ENCODE assay signal across 17 mouse cellular contexts in the genomic region with DNA sequence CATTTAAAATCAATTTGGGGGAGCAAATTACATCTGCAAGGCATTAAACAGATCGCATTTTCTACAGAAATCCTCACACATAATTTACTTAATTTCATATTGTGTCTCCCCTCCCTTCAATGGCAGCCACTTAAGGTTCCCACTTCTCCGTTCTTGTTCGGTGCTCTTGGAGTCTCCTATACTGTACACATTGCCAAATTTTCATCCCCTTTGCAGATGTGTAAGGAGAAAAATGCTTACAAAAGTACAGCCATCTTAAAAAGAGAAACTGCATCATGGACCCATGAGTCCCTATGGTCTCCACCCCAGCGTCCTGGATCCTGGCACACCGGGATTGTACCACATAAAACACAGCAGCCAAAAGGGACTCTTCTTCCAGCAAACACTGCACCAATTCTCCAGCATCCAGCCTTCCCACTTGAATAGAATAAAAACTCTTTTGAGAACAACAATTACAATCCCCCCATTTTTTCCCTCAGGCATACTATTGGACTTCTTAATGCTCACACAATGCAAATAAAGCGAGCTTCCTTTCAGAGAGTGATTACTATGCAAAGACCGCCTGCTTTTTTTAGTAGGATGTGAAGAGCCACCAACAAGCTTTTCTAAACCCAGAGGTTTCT. TPM values are rescaled to one million over a fixed set of nuclear protein-coding genes. Genes with fewer than 3 reads are reported as not detected.
DNase-seq lines count a peak whose midpoint lies in the region; ATAC-seq and TF ChIP-seq lines count a peak whose summit lies in the region.
"Had no signal": no experiment of that assay in that cellular context is flagged by ENCODE, and none has a peak within 500 bp of the region (broad histone marks: within the 10 kb centered on the region; RNA-seq: fewer than 3 reads in every experiment).

No protein-coding gene starts in this region.

- H3K27me3 ChIP-seq in embryonic facial prominence, embryonic 14.5 days (replicated peaks; ENCODE audit: control insufficient read depth, insufficient read depth, low read length) = no peaks in the 10 kb centered on the region
- H3K27me3 ChIP-seq in embryonic facial prominence, embryonic 10.5 days (replicated peaks; ENCODE audit: low read depth, poor library complexity, severe bottlenecking) = no peaks in the 10 kb centered on the region
- H3K27me3 ChIP-seq in lung, embryonic 14.5 days (ENCODE audit: insufficient read depth, low read length) = no peaks in the 10 kb centered on the region
- H3K27me3 ChIP-seq in midbrain, embryonic 12.5 days = no peaks in the 10 kb centered on the region
- no peaks in the 10 kb centered on the region for H3K27me3 ChIP-seq in limb, embryonic 10.5 days (ENCODE audit: low read depth, poor library complexity, severe bottlenecking)
- no peaks in the 10 kb centered on the region for H3K27me3 ChIP-seq in thymus, adult 2 months (ENCODE audit: control insufficient read depth, insufficient read depth, low read length)
- H3K27me3 ChIP-seq: embryonic facial prominence, embryonic 13.5 days; intestine, embryonic 15.5 days had no signal

- WGBS in embryonic facial prominence, embryonic 14.5 days = 56% methylated on average over 7 of the region's 7 CpGs
- 56% methylated on average over 7 of the region's 7 CpGs for WGBS in embryonic facial prominence, embryonic 10.5 days
- 60% methylated on average over 7 of the region's 7 CpGs for WGBS in lung, embryonic 14.5 days
- 37% methylated on average over 7 of the region's 7 CpGs for WGBS in midbrain, embryonic 12.5 days
- 86% methylated on average over 7 of the region's 7 CpGs for WGBS in limb, embryonic 10.5 days
- WGBS in thymus, adult 2 months = 90% methylated on average over 7 of the region's 7 CpGs

- no peak for TF ChIP-seq CTCF in lung, embryonic 14.5 days (IDR thresholded peaks at IDR 0.05; ENCODE audit: low read depth)
- TF ChIP-seq CTCF in thymus, adult 2 months (IDR thresholded peaks at IDR 0.05; ENCODE audit: borderline replicate concordance, control insufficient read depth, extremely low read depth, insufficient read depth, low read length, poor library complexity) = no peak

- H3K4me2 ChIP-seq in embryonic facial prominence, embryonic 14.5 days (ENCODE audit: low read depth, low read length) = no peak overlapping the region
- H3K4me2 ChIP-seq in lung, embryonic 14.5 days = no peak overlapping the region
- H3K4me2 ChIP-seq in midbrain, embryonic 12.5 days (replicated peaks) = no peak overlapping the region; the same call in 1 of the 2 replicates
- H3K4me2 ChIP-seq: embryonic facial prominence, embryonic 13.5 days; intestine, embryonic 15.5 days had no signal

- peaks cover 4% of the 10 kb centered on the region; the same call in 1 of the 2 replicates for H3K4me1 ChIP-seq in embryonic facial prominence, embryonic 14.5 days (ENCODE audit: control insufficient read depth, insufficient read depth, low read length)
- H3K4me1 ChIP-seq in embryonic facial prominence, embryonic 10.5 days = peaks cover 9% of the 10 kb centered on the region
- no peaks in the 10 kb centered on the region for H3K4me1 ChIP-seq in lung, embryonic 14.5 days (ENCODE audit: insufficient read depth)
- peaks cover 21% of the 10 kb centered on the region for H3K4me1 ChIP-seq in midbrain, embryonic 12.5 days
- H3K4me1 ChIP-seq in limb, embryonic 10.5 days = peaks cover 3% of the 10 kb centered on the region
- H3K4me1 ChIP-seq in thymus, adult 2 months (replicated peaks; ENCODE audit: control insufficient read depth, insufficient read depth, low read length) = no peaks in the 10 kb centered on the region
- H3K4me1 ChIP-seq: intestine, embryonic 15.5 days had no signal

- DNase-seq in embryonic facial prominence, embryonic 14.5 days (ENCODE audit: low spot score) = peak; percentile 24
- no peak for DNase-seq in embryonic facial prominence, embryonic 10.5 days (ENCODE audit: low spot score)
- peak; percentile 15 for DNase-seq in lung, embryonic 14.5 days
- no peak for DNase-seq in lung, adult 18-20 months
- DNase-seq in limb, embryonic 10.5 days (ENCODE audit: low spot score) = no peak
- no peak for DNase-seq in adrenal gland, adult 18-20 months (ENCODE audit: low spot score in 2 of 2)
- DNase-seq in thymus, adult 2 months = no peak
- DNase-seq: cerebellum, adult 11 months; cerebellum, postnatal 36 days; gastrocnemius, postnatal 14 days; heart, postnatal 14 days; liver; right cerebral cortex, postnatal 14 days; thymus, adult 18-20 months had no signal

- ATAC-seq in embryonic facial prominence, embryonic 14.5 days (ENCODE audit: low read depth) = no peak
- no peak for ATAC-seq in lung, embryonic 14.5 days (ENCODE audit: insufficient read depth)
- ATAC-seq in midbrain, embryonic 12.5 days (ENCODE audit: low FRiP score, low read depth) = peak; percentile 58; the same call in 1 of the 2 replicates
- ATAC-seq: intestine, embryonic 15.5 days had no signal

- no peak overlapping the region for H3K9ac ChIP-seq in embryonic facial prominence, embryonic 14.5 days (ENCODE audit: low read depth, low read length)
- no peak overlapping the region for H3K9ac ChIP-seq in lung, embryonic 14.5 days
- H3K9ac ChIP-seq in midbrain, embryonic 12.5 days (replicated peaks) = no peak overlapping the region
- H3K9ac ChIP-seq: embryonic facial prominence, embryonic 13.5 days; intestine, embryonic 15.5 days had no signal

- TF ChIP-seq POLR2A in thymus, adult 2 months (IDR thresholded peaks at IDR 0.05; ENCODE audit: control insufficient read depth, extremely low read depth, insufficient read depth, low read length, poor library complexity) = no peak

- H3K36me3 ChIP-seq in embryonic facial prominence, embryonic 14.5 days (ENCODE audit: control insufficient read depth, insufficient read depth, low read length) = no peaks in the 10 kb centered on the region
- no peaks in the 10 kb centered on the region for H3K36me3 ChIP-seq in embryonic facial prominence, embryonic 10.5 days (replicated peaks)
- H3K36me3 ChIP-seq in lung, embryonic 14.5 days (ENCODE audit: insufficient read depth) = no peaks in the 10 kb centered on the region
- no peaks in the 10 kb centered on the region for H3K36me3 ChIP-seq in midbrain, embryonic 12.5 days
- no peaks in the 10 kb centered on the region for H3K36me3 ChIP-seq in limb, embryonic 10.5 days
- no peaks in the 10 kb centered on the region for H3K36me3 ChIP-seq in thymus, adult 2 months (ENCODE audit: control insufficient read depth, insufficient read depth, low read length)
- H3K36me3 ChIP-seq: embryonic facial prominence, embryonic 13.5 days; intestine, embryonic 15.5 days had no signal

- no peak overlapping the region for H3K27ac ChIP-seq in embryonic facial prominence, embryonic 14.5 days (replicated peaks; ENCODE audit: low read depth, low read length)
- H3K27ac ChIP-seq in embryonic facial prominence, embryonic 10.5 days (replicated peaks) = no peak overlapping the region
- no peak overlapping the region for H3K27ac ChIP-seq in lung, embryonic 14.5 days (ENCODE audit: low read depth)
- H3K27ac ChIP-seq in midbrain, embryonic 12.5 days (replicated peaks) = peak overlapping the region; percentile 74
- no peak overlapping the region for H3K27ac ChIP-seq in limb, embryonic 10.5 days
- no peak overlapping the region for H3K27ac ChIP-seq in thymus, adult 2 months (ENCODE audit: control insufficient read depth, insufficient read depth, low read length)
- H3K27ac ChIP-seq: embryonic facial prominence, embryonic 13.5 days; intestine, embryonic 15.5 days had no signal

- no peaks in the 10 kb centered on the region for H3K9me3 ChIP-seq in embryonic facial prominence, embryonic 14.5 days (ENCODE audit: control insufficient read depth, low read length)
- H3K9me3 ChIP-seq in embryonic facial prominence, embryonic 10.5 days = no peaks in the 10 kb centered on the region
- no peaks in the 10 kb centered on the region for H3K9me3 ChIP-seq in lung, embryonic 14.5 days (ENCODE audit: low read depth, low read length)
- H3K9me3 ChIP-seq in midbrain, embryonic 12.5 days = no peaks in the 10 kb centered on the region
- no peaks in the 10 kb centered on the region for H3K9me3 ChIP-seq in limb, embryonic 10.5 days (replicated peaks)
- H3K9me3 ChIP-seq: embryonic facial prominence, embryonic 13.5 days; intestine, embryonic 15.5 days had no signal

- H3K4me3 ChIP-seq in embryonic facial prominence, embryonic 14.5 days (ENCODE audit: low read depth, low read length) = no peak overlapping the region
- H3K4me3 ChIP-seq in embryonic facial prominence, embryonic 10.5 days = no peak overlapping the region
- H3K4me3 ChIP-seq in lung, embryonic 14.5 days (ENCODE audit: low read depth, low read length) = no peak overlapping the region
- no peak overlapping the region for H3K4me3 ChIP-seq in midbrain, embryonic 12.5 days
- H3K4me3 ChIP-seq in limb, embryonic 10.5 days = no peak overlapping the region
- no peak overlapping the region for H3K4me3 ChIP-seq in thymus, adult 2 months (ENCODE audit: control insufficient read depth, insufficient read depth, low read length)
- H3K4me3 ChIP-seq: embryonic facial prominence, embryonic 13.5 days; intestine, embryonic 15.5 days had no signal

RNA-seq across cellular contexts. Expression of a gene that starts 21.6 kb away (rescaled TPM):
- 101 and 104 TPM in 2 replicates for polyA plus RNA-seq in embryonic facial prominence, embryonic 14.5 days (2014; fragmentation: Nextera tagmentation; extraction: Ambion mirVana)
- 35.2 and 39.1 TPM in 2 replicates for polyA plus RNA-seq in embryonic facial prominence, embryonic 10.5 days (2016; fragmentation: Nextera tagmentation; extraction: Ambion mirVana)
- polyA plus RNA-seq in lung, embryonic 14.5 days (2014; fragmentation: Nextera tagmentation; extraction: Ambion mirVana) = 19.6 and 21.9 TPM in 2 replicates
- polyA plus RNA-seq in midbrain, embryonic 12.5 days (2016; fragmentation: Nextera tagmentation; extraction: Ambion mirVana) = 208 and 228 TPM in 2 replicates
- polyA plus RNA-seq in limb, embryonic 10.5 days (2016; fragmentation: Nextera tagmentation; extraction: Ambion mirVana) = 17.5 and 27.9 TPM in 2 replicates
- total RNA-seq in adrenal gland, adult 18-20 months (2021) = 10 to 100 TPM; 52.1 to 54.9 TPM
- polyA plus RNA-seq in thymus, adult 2 months (2012; rRNA removed) = 0.99 and 1.1 TPM in 2 replicates

Comparison
In these comparisons a context has a peak if more than half of its experiments do, and no peak if none do; other contexts are left out.
1. DNase-seq: peak in embryonic facial prominence, embryonic 14.5 days (single experiment) and lung, embryonic 14.5 days (single experiment); none in embryonic facial prominence, embryonic 10.5 days (single experiment), lung, adult 18-20 months (0 of 2), limb, embryonic 10.5 days (single experiment), adrenal gland, adult 18-20 months (0 of 2) and thymus, adult 2 months (single experiment).